Comparison of ENCODE assay signal across 13 mouse cellular contexts in genomic region chr14:58375056-58375455, GRCm38 (mm10).
DNase-seq lines count a peak whose midpoint lies in the region; ATAC-seq lines count a peak whose summit lies in the region.
"Had no signal": no experiment of that assay in that cellular context is flagged by ENCODE, and none has a peak within 500 bp of the region (broad histone marks: within the 10 kb centered on the region; RNA-seq: fewer than 3 reads in every experiment).

No protein-coding gene starts in this region.

- H3K9me3 ChIP-seq in forebrain, embryonic 15.5 days, result no peaks in the 10 kb centered on the region
- H3K9me3 ChIP-seq: limb, embryonic 15.5 days; lung, embryonic 15.5 days had no signal

- peak; percentile 4 to 21 for DNase-seq in adrenal gland, postnatal 36 days
- no peak for DNase-seq in adrenal gland, postnatal 25 days
- peak; percentile 11 for DNase-seq in heart, postnatal 4 days
- DNase-seq in heart, adult 8-10 months (ENCODE audit: low spot score), result no peak
- peak; percentile 10 for DNase-seq in A20 (ENCODE audit: low read depth, low spot score)
- peak; percentile 12 for DNase-seq in cerebellum, adult 9-10 months
- DNase-seq in right cerebral cortex, postnatal 14 days, result no peak
- DNase-seq: layer of hippocampus, adult 9-11 months; thymus, adult 18-20 months had no signal

- no peak overlapping the region for H3K4me3 ChIP-seq in forebrain, embryonic 15.5 days
- H3K4me3 ChIP-seq: limb, embryonic 15.5 days; lung, embryonic 15.5 days; midbrain, embryonic 10.5 days had no signal

- no peaks in the 10 kb centered on the region for H3K36me3 ChIP-seq in forebrain, embryonic 15.5 days
- H3K36me3 ChIP-seq: limb, embryonic 15.5 days; lung, embryonic 15.5 days; midbrain, embryonic 10.5 days had no signal

- no peaks in the 10 kb centered on the region for H3K27me3 ChIP-seq in forebrain, embryonic 15.5 days
- H3K27me3 ChIP-seq: limb, embryonic 15.5 days; lung, embryonic 15.5 days had no signal

- H3K4me2 ChIP-seq in forebrain, embryonic 15.5 days (replicated peaks), result no peak overlapping the region
- H3K4me2 ChIP-seq: limb, embryonic 15.5 days; lung, embryonic 15.5 days had no signal

- H3K9ac ChIP-seq in forebrain, embryonic 15.5 days (replicated peaks), result no peak overlapping the region
- H3K9ac ChIP-seq: limb, embryonic 15.5 days; lung, embryonic 15.5 days had no signal

- ATAC-seq in forebrain, embryonic 15.5 days (replicated peaks), result no peak

- H3K4me1 ChIP-seq in forebrain, embryonic 15.5 days, result no peaks in the 10 kb centered on the region
- H3K4me1 ChIP-seq: limb, embryonic 15.5 days; lung, embryonic 15.5 days; midbrain, embryonic 10.5 days had no signal

- no peak overlapping the region for H3K27ac ChIP-seq in forebrain, embryonic 15.5 days (replicated peaks)
- H3K27ac ChIP-seq: limb, embryonic 15.5 days; lung, embryonic 15.5 days; midbrain, embryonic 10.5 days had no signal

Comparison
In these comparisons a context has a peak if more than half of its experiments do, and no peak if none do; other contexts are left out.
1. DNase-seq: peak in adrenal gland, postnatal 36 days (2 of 2), heart, postnatal 4 days (single experiment), A20 (single experiment) and cerebellum, adult 9-10 months (single experiment); none in adrenal gland, postnatal 25 days (single experiment), heart, adult 8-10 months (single experiment) and right cerebral cortex, postnatal 14 days (single experiment).